Mouse (Mus musculus) ES-E14 (cell line): ENCODE results near the gene Ccpg1os.

Experiments
- CHD2 ChIP-seq: IDR thresholded peaks from 2 replicates; pipeline ENCODE4 v1.6.1; 2014; ENCODE audit warnings: mild to moderate bottlenecking, low read depth, low read length, inconsistent platforms
- MAFK ChIP-seq: IDR thresholded peaks from 2 replicates; pipeline ENCODE4 v1.6.1; 2014; ENCODE audit warnings: mild to moderate bottlenecking, low read depth, low read length, inconsistent platforms; ENCODE audit not compliant: insufficient read depth
- ZC3H11A ChIP-seq: IDR thresholded peaks from 2 replicates; pipeline ENCODE4 v1.6.1; 2012; ENCODE audit warnings: low read depth, mild to moderate bottlenecking, inconsistent platforms, low read length, borderline replicate concordance

DNA sequence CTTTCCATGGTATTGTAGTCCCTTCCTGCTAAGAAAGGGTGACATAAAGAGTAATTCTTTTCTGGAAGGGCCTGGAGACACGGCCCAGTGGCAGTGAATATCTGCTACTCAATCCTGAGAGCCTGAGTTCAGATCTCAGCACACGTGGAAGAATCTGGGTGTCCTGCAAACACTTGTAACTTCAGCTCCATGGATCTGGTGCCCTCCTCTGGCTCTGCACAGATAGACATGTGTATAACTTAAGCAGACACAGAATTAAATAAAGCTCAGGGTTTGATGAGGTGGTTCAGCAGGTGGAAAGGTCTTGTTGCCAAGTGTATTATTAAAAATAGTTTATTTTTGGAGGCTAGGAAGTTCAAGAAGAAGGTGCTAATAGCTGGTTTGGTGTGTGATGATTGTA, 15.3 kb upstream of the Ccpg1os start:
- TF ChIP-seq CHD2 = no peak
- no peak for TF ChIP-seq ZC3H11A
- TF ChIP-seq MAFK = no peak
